8 mouse cellular contexts compared by ENCODE assay signal in genomic region chr17:8505669-8506426, GRCm38 (mm10). TPM values are rescaled to one million over a fixed set of nuclear protein-coding genes. Genes with fewer than 3 reads are reported as not detected.
DNase-seq lines count a peak whose midpoint lies in the region; ATAC-seq and TF ChIP-seq lines count a peak whose summit lies in the region.

No protein-coding gene starts in this region.

- H3K9ac ChIP-seq in hindbrain, embryonic 15.5 days = peak overlapping the region; percentile 51

- H3K27ac ChIP-seq in hindbrain, embryonic 15.5 days (replicated peaks) = peak overlapping the region; percentile 90
- H3K27ac ChIP-seq in left cerebral cortex, adult 2 months = peak overlapping the region; percentile 96
- peak overlapping the region; percentile 57 for H3K27ac ChIP-seq in macrophage

- no peaks in the 10 kb centered on the region for H3K36me3 ChIP-seq in hindbrain, embryonic 15.5 days
- H3K36me3 ChIP-seq in macrophage (ENCODE audit: inconsistent target) = no peaks in the 10 kb centered on the region

- no peak; the same call in 1 of the 2 replicates for TF ChIP-seq CTCF in left cerebral cortex, adult 2 months (IDR thresholded peaks at IDR 0.05)

- no peaks in the 10 kb centered on the region for H3K27me3 ChIP-seq in hindbrain, embryonic 15.5 days

- WGBS in hindbrain, embryonic 15.5 days = under 1% methylated on average over 20 of the region's 20 CpGs
- WGBS in macrophage (ENCODE audit: missing documents) = 3% methylated on average over 20 of the region's 20 CpGs

- peak overlapping the region; percentile 65 for H3K4me2 ChIP-seq in hindbrain, embryonic 15.5 days

- no peaks in the 10 kb centered on the region for H3K79me2 ChIP-seq in macrophage (ENCODE audit: inconsistent target)

- peaks cover 41% of the 10 kb centered on the region for H3K4me1 ChIP-seq in hindbrain, embryonic 15.5 days (replicated peaks)

- H3K4me3 ChIP-seq in hindbrain, embryonic 15.5 days = peak overlapping the region; percentile 37
- peak overlapping the region; percentile 9 for H3K4me3 ChIP-seq in left cerebral cortex, adult 2 months
- H3K4me3 ChIP-seq in macrophage (ENCODE audit: inconsistent target) = peak overlapping the region; percentile 8; the same call in 1 of the 2 replicates

- DNase-seq in WW6 (ENCODE audit: low read depth, low spot score) = peak; percentile 36
- peak; percentile 96 to 97 for DNase-seq in cerebellum, postnatal 14 days
- DNase-seq in gastrocnemius, adult 18-20 months (ENCODE audit: low spot score) = peak; percentile 90
- peak; percentile 89 to 90 for DNase-seq in left cerebral cortex, adult 2 months (ENCODE audit: extremely low spot score in 1 of 2, low spot score in 2 of 2)
- DNase-seq in retina, postnatal 7 days (ENCODE audit: low read depth, low spot score) = peak; percentile 65
- DNase-seq in urinary bladder, postnatal 4 days (ENCODE audit: low spot score in 2 of 2) = peak; percentile 68 to 78

- intact Hi-C loops in left cerebral cortex, adult 2 months (cut with DNase I) = no loop called here

- ATAC-seq in hindbrain, embryonic 15.5 days (ENCODE audit: low FRiP score, low read depth) = peak; percentile 86

- no peaks in the 10 kb centered on the region for H3K9me3 ChIP-seq in hindbrain, embryonic 15.5 days

RNA-seq across cellular contexts. Expression of gene Pde10a, which starts 19.3 kb away (rescaled TPM):
- total RNA-seq in gastrocnemius, adult 18-20 months (2021) = 1 to 10 TPM; 3.5 to 4.4 TPM
- 12.8 and 13.0 TPM in 2 replicates for polyA plus RNA-seq in hindbrain, embryonic 15.5 days (2015; fragmentation: Nextera tagmentation; extraction: Ambion mirVana)
- total RNA-seq in left cerebral cortex, adult 2 months (2021) = 100 to 1,000 TPM in 1 of 2 experiments, 10 to 100 TPM in 1; 78.0 to 113 TPM
- 1 to 10 TPM in 19 of 26 experiments, under 1 TPM in 7; 0.37 to 4.5 (median 1.5) TPM for total RNA-seq in macrophage (2018; cell fraction: chromatin; rRNA removed)
- 1 to 10 TPM in 2 of 26 experiments, under 1 TPM in 24; 0.10 to 1.3 (median 0.31) TPM for total RNA-seq in macrophage (2018; cell fraction: cytosol; rRNA removed)
- 1 to 10 TPM in 6 of 26 experiments, under 1 TPM in 20; 0.09 to 1.9 (median 0.57) TPM for total RNA-seq in macrophage (2018; cell fraction: nucleus; rRNA removed)
- polyA plus RNA-seq in macrophage (2018) = 0.13 to 0.49 TPM (median 0.27 TPM) in 3 replicates

Comparison
In these comparisons a context has a peak if more than half of its experiments do, and no peak if none do; other contexts are left out.
1. Peak in every context shown above with its lines: DNase-seq, ATAC-seq, H3K4me3 ChIP-seq and H3K27ac ChIP-seq.
2. DNase-seq: peak in every context shown above with its lines; median percentile 96 in cerebellum, postnatal 14 days; 90 in gastrocnemius, adult 18-20 months; 90 in left cerebral cortex, adult 2 months; 73 in urinary bladder, postnatal 4 days; 65 in retina, postnatal 7 days; 36 in WW6.
3. RNA of gene Pde10a, which starts 19.3 kb away (total RNA-seq): 78.0 to 113 TPM in left cerebral cortex, adult 2 months; 3.5 to 4.4 TPM in gastrocnemius, adult 18-20 months; every median in the first group is over 10 times any median in the second.